Comparison of ENCODE assay signal across 7 mouse cellular contexts in genomic region chr14:68923054-68923453, GRCm38 (mm10).
DNase-seq lines count a peak whose midpoint lies in the region; ATAC-seq lines count a peak whose summit lies in the region.

No protein-coding gene starts in this region.

- 1% methylated on average over 2 of the region's 2 CpGs for WGBS in forebrain, embryonic 16.5 days
- WGBS in neural tube, embryonic 15.5 days, result 6% methylated on average over 2 of the region's 2 CpGs

- H3K4me1 ChIP-seq in forebrain, embryonic 16.5 days (replicated peaks; ENCODE audit: control insufficient read depth, insufficient read depth, low read length), result peaks cover 11% of the 10 kb centered on the region
- peaks cover 14% of the 10 kb centered on the region for H3K4me1 ChIP-seq in neural tube, embryonic 15.5 days

- no peak overlapping the region; the same call in 1 of the 2 replicates for H3K9ac ChIP-seq in forebrain, embryonic 16.5 days (replicated peaks; ENCODE audit: low read depth, low read length)
- H3K9ac ChIP-seq in neural tube, embryonic 15.5 days (replicated peaks), result no peak overlapping the region

- no peaks in the 10 kb centered on the region for H3K36me3 ChIP-seq in forebrain, embryonic 16.5 days (ENCODE audit: control insufficient read depth, insufficient read depth)
- no peaks in the 10 kb centered on the region for H3K36me3 ChIP-seq in neural tube, embryonic 15.5 days

- no peak overlapping the region for H3K4me2 ChIP-seq in forebrain, embryonic 16.5 days (ENCODE audit: low read length)
- no peak overlapping the region for H3K4me2 ChIP-seq in neural tube, embryonic 15.5 days

- DNase-seq in MN1 (ENCODE audit: low spot score), result peak; percentile 46
- peak; percentile 8 to 21 for DNase-seq in cerebellum, adult 18-20 months
- peak; percentile 67 to 72 for DNase-seq in kidney, postnatal 4 days
- DNase-seq in natural killer cell, adult 2 months (ENCODE audit: low spot score in 2 of 2), result no peak

- peak; percentile 99 for ATAC-seq in forebrain, embryonic 16.5 days
- ATAC-seq in neural tube, embryonic 15.5 days (ENCODE audit: low FRiP score), result peak; percentile 80
- ATAC-seq in inflammation-experienced regulatory T-cells, adult 6 months, result no peak

- H3K4me3 ChIP-seq in forebrain, embryonic 16.5 days (replicated peaks; ENCODE audit: low read length), result no peak overlapping the region
- no peak overlapping the region for H3K4me3 ChIP-seq in neural tube, embryonic 15.5 days (replicated peaks)

- H3K27ac ChIP-seq in forebrain, embryonic 16.5 days (ENCODE audit: low read length), result peak overlapping the region; percentile 67
- 0 out of 2 replicates have a peak overlapping the region, but pooled peaks have one; percentile 60 for H3K27ac ChIP-seq in neural tube, embryonic 15.5 days (replicated peaks)

- no peaks in the 10 kb centered on the region for H3K9me3 ChIP-seq in forebrain, embryonic 16.5 days (ENCODE audit: control insufficient read depth, low read length)
- H3K9me3 ChIP-seq in neural tube, embryonic 15.5 days (replicated peaks), result no peaks in the 10 kb centered on the region

- H3K27me3 ChIP-seq in forebrain, embryonic 16.5 days (replicated peaks; ENCODE audit: control insufficient read depth, insufficient read depth, low read length), result no peaks in the 10 kb centered on the region
- H3K27me3 ChIP-seq in neural tube, embryonic 15.5 days (replicated peaks), result no peaks in the 10 kb centered on the region

Comparison
In these comparisons a context has a peak if more than half of its experiments do, and no peak if none do; other contexts are left out.
1. DNase-seq: peak in MN1 (single experiment), cerebellum, adult 18-20 months (2 of 2) and kidney, postnatal 4 days (2 of 2); none in natural killer cell, adult 2 months (0 of 2).